Mouse (Mus musculus) central nervous system, embryonic 11.5 days (tissue): ENCODE measurements around the gene Olfr1377. TPM values are rescaled to one million over a fixed set of nuclear protein-coding genes. Genes with fewer than 3 reads are reported as not detected.

ENCODE experiments used
- polyA plus RNA-seq: library from polyadenylated mRNA; depleted of rRNA; stranded (reverse); fragments of >200 nt; gene quantifications from 2 replicates; pipeline ENCODE4 v1.2.3, GENCODE M21; 2012; rRNA removed

Olfr1377 gene
- 0.09 TPM in 1 of 2 replicates, not detected in the other for polyA plus RNA-seq

DNA sequence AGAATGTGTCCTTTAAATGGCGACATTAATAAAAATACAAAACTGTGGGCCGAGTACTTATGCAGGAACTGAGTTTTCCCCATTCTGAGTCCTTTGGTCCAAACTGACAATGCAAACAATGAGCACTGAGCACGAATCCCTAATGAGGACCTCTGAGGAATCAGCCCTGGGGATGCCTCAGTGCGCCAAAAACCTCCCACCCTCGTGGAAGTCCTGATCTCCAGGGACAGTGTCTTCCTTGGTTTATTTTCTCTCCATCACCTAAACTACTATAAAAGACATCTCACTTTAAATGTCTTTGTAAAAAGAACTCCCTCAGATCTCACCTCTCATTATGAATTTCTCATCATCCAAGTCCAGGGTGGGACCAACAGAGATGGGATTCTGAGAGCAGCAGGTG lies at the start of gene Olfr1377:
Gene Olfr1377, plus strand, starts transcription at position 301 of the 400 bp plus-strand sequence.

DNA sequence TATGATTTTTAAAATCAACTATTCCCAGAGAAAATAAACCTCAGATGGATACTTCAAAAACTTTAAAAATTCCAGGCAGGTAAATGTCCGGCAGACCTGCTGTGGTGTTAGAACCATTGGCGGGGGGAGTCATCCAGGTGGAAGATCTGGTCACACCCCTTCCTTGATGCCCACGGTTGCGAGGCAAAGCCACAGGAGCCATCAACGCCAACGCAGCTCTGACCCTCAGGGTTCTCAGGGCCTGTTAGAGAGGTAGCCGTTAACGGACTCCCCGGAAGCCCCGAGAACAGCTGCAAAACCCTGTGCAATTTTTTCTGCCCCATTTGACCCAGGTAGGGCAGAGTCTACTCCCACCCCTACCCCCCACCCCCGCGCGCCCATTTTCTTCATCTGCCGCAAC lies 38.3 kb upstream of the Olfr1377 start, which contains the start of gene 4933414I15Rik:
Gene 4933414I15Rik, minus strand, starts transcription at position 260 of the 400 bp plus-strand sequence.

GRCm38 (mm10) chr11:50953665-50954064 lies 28.1 kb upstream of the Olfr1377 start, which contains the start of gene Prop1:
Gene Prop1 (minus strand): TSS chr11:50953765.

GRCm38 (mm10) chr11:50966230-50966629 lies 15.5 kb upstream of the Olfr1377 start, which contains the start of gene Olfr1378:
Gene Olfr1378 (plus strand): TSS chr11:50966530.

GRCm38 (mm10) chr11:51003296-51003695 lies 21.5 kb downstream of the Olfr1377 start, which contains the start of gene Olfr51:
Gene Olfr51 (plus strand): TSS chr11:51003596.

GRCm38 (mm10) chr11:51013936-51014335 lies 32.2 kb downstream of the Olfr1377 start, which contains the start of gene Olfr54:
Gene Olfr54 (plus strand): TSS chr11:51014236.

Other genes starting within 250 kb of the Olfr1377 start
- 19.6 and 29.6 TPM in 2 replicates for gene Zfp354c, start 154.2 kb upstream of the Olfr1377 start, polyA plus RNA-seq
- gene Zfp879, start 140.4 kb upstream of the Olfr1377 start, polyA plus RNA-seq: 0.91 and 1.1 TPM in 2 replicates
- gene Grm6, start 131.3 kb upstream of the Olfr1377 start, polyA plus RNA-seq: 0.08 and 0.15 TPM in 2 replicates
- 10.3 and 14.6 TPM in 2 replicates for gene Zfp454, start 94.3 kb upstream of the Olfr1377 start, polyA plus RNA-seq
- 12.4 and 15.0 TPM in 2 replicates for gene Zfp2, start 65.8 kb upstream of the Olfr1377 start, polyA plus RNA-seq
- 0.83 and 1.2 TPM in 2 replicates for gene Zfp354b, start 50.3 kb upstream of the Olfr1377 start, polyA plus RNA-seq
- not detected in 2 replicates for gene 4933414I15Rik, start 38.2 kb upstream of the Olfr1377 start, polyA plus RNA-seq
- 0.15 and 0.17 TPM in 2 replicates for gene Prop1, start 28.2 kb upstream of the Olfr1377 start, polyA plus RNA-seq
- gene Olfr1378, start 15.4 kb upstream of the Olfr1377 start, polyA plus RNA-seq: not detected in 2 replicates
- not detected in 2 replicates for gene Olfr51, start 21.6 kb downstream of the Olfr1377 start, polyA plus RNA-seq
- gene Olfr54, start 32.3 kb downstream of the Olfr1377 start, polyA plus RNA-seq: not detected in 2 replicates
- gene Olfr1375, start 66.1 kb downstream of the Olfr1377 start, polyA plus RNA-seq: not detected in 2 replicates
- gene Zfp354a, start 77.3 kb downstream of the Olfr1377 start, polyA plus RNA-seq: 9.7 and 12.6 TPM in 2 replicates
- gene Gm12569, start 238.5 kb downstream of the Olfr1377 start, polyA plus RNA-seq: not detected in 2 replicates